Mouse (Mus musculus): Measurements from ENCODE around the gene Itga7.
"Not testable (repeated sequence)": the region's sequence is repeated elsewhere in the genome, so short reads cannot be mapped to it uniquely, and the experiment has no call there.

The Itga7 gene

DNA sequence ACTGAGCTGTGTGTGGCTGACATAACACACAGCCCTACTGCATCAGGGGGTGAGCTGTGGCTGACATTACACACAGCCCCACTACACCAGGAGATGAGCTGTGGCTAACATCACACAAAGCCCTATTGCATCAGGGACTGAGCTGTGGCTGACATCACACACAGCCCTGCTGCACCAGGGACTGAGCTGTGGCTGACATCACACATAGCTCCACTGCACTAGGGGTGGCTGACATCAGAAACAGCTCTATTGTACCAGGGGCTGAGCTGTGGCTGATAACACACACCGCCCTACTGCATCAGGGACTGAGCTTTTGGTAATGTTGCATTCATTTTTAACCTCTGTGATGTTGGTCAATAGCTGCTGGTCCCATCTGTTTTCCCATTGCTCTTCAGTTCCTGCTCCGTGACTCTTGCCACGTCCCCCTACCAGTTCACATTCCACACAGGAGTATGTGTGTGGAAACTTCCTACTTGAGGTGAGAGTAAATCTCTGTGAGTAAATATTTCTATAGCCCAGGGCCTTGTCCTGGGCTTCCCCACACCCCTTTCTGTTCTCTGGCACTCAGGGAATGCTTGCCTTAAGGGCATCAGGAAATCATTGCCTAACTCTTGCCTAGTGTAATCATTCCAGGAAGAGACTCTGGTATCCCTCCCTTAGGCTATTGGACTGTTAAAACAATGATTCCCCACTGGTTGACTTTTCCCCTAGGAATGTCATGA is 47.2 kb downstream of the Itga7 start:
- no peak for DNase-seq (ENCODE audit: low read depth, low spot score)

DNA sequence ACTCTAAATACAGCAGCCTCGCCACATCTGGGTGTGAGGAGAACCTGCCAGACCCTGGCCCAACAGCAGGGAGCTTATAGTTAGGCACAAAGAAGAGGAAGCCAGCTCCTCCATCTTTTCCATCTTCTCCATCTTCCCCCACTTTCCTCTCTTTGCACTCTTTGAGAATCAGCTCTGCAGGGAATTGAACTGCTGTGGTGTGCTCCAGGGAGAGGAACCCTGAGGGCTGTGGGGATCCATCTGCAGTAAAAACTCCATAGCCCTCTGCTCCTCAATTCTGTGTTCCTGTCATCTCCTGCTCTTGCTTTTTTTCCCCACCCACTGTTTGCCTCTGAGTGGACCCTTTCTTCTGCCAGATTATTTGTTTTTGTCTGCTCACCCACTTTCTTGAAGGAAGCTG is 55.5 kb downstream of the Itga7 start, which contains the start of gene Olfr9:
Gene Olfr9 (plus strand): TSS at position 301 of the 400 bp plus-strand sequence.
- not testable (repeated sequence) for DNase-seq (ENCODE audit: low read depth, low spot score)

DNA sequence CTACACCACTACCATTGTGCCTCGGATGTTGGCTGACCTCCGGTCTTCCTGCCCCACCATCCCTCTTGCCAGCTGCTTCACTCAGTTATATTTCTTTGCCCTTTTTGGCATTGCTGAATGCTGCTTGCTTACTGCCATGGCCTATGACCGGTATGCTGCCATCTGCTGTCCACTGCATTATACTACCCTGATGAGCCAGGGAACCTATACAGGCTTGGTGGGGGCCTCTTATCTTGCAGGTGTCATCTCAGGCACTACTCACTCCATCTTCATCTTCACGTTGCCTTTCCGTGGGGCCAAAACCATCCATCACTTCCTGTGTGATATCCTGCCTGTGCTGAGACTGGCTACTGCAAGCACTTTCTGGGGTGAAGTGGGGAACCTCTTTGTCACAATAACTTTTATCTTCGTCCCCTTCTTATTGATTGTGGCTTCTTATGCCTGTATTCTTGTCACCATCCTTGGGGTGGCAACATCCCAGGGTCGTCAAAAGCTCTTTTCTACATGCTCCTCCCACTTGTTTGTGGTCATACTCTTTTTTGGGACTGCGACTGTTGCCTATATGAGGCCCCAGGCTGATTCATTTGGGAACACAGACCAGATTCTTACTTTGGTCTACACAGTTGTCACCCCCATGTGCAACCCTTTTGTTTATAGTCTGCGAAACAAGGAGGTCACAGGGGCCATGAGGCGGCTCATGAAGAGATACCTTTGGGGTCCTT is 56.7 kb downstream of the Itga7 start:
- not testable (repeated sequence) for DNase-seq (ENCODE audit: low read depth, low spot score)

DNA sequence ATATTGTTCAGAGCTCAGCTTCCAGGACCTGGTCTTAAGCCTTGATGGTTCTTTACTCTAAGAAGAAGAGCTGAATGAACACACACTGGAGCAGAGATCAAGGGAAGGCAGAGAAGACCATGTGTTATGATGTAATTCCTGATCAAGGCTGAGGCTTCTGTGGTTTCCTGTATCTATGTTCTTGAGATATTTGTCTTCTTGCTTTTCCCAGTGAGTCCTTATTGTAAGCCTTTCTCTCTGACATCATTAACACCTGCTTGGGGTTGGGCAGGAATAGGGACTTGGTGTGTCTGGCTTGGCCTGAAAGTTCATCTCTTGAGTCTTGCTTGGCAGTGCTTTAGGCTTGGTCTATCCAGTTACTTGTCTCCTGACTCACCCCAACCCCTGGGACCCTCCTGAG is 57.4 kb downstream of the Itga7 start:
- DNase-seq (ENCODE audit: low read depth, low spot score) = no peak

DNA sequence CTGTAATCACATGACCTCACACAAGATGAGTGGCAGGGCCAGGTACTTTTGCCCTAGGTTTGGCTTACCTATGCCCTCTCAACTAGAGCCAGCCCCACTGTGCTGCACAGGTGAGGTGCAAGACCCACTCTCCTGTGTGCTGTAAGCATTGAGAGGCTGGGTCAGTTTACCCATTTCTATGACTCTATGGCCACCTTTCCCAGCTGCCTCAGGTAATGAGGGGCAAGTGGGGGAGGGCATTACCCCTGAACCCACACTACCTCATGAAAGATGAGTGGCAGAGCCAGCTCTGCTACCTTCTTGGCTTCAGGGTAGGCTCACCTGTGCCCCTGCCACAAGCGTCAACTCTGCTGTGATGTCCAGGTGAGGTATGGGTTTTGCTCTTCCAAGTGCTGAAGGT is 62.2 kb downstream of the Itga7 start:
- DNase-seq (ENCODE audit: low read depth, low spot score) = no peak

DNA sequence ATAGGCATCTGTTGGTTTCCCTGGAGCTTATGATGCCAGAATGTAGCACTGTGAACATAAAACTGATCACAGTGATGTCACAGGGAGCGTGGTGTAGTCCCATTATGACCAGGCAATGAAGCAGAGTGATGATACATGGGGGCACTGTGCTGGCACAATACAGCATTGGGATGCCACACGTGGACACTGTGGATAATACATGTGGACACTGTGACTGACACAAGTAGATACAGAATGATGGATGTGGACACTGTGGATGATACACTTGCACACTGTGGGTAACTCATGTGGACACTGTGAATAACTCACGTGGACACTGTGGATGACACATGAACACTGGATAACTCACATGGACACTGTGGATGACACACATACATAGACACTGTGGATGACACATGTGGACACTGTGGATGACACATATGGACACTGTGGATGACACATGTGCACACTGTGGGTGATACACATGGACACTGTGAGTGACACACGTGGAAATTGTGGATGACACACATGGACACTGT is 63.0 kb downstream of the Itga7 start:
- DNase-seq (ENCODE audit: low read depth, low spot score) = no peak

DNA sequence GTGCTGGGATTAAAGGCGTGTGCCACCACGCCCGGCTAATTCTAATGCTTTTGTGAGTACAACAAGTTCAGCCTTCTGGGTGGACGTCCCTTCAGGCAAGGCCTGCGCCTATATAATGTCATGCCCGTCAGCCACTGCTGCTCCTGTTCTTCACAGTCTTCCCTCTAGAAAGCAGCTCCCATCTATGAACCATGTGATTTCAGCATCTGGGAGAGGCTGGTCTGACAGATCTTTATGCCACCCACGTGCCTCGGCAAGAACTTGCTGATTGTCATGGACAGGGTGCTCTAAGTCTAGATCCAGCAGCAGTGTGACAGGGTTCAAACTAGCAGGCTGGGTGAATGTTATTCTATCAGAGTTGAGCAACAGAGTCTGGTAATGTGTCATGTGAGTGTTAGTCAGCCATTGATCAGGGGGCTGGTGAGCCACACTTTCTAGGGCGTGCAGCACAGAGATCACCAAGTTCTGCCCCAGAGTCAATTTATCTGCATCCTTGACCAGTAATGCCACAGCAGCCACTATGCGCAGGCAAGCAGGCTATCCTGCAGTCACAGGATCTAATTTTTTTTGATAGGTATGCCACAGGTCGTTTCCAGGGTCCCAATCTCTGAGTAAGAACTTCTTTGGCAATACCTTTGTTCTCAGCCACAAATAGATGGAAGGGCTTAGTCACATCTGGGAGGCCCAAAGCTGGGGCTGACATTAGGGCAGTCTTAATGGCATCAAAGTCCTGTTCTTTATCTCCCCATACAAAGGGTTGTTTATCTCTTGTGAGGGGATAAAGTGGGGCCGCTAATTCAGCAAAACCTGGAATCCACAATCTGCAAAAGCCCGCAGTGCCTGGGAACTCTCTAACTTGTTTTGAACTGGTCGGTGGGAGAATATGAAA is 70.7 kb downstream of the Itga7 start:
- DNase-seq (ENCODE audit: low read depth, low spot score) = no peak

All from WW6 (cell line).